Mouse (Mus musculus) cortical plate, adult 2 months (tissue): ENCODE data around the gene 1700015G11Rik.

Experiments used
- CTCF ChIP-seq: fragments of 200-500 bp; IDR thresholded peaks from 2 replicates; pipeline ENCODE4 v1.5.1; 2011; ENCODE audit warnings: mild to moderate bottlenecking, control low read depth, low read length; ENCODE audit not compliant: insufficient read depth; ENCODE audit errors: extremely low read depth
- POLR2A ChIP-seq: fragments of 200-500 bp; IDR thresholded peaks from 2 replicates; pipeline ENCODE4 v1.6.1; 2011; ENCODE audit warnings: mild to moderate bottlenecking, low read length, control low read depth; ENCODE audit not compliant: insufficient read depth; ENCODE audit errors: extremely low read depth

GRCm38 (mm10) chr7:51964681-51965080 lies 50.8 kb downstream of the 1700015G11Rik start:
- TF ChIP-seq CTCF (no peak), POLR2A (no peak)
